Comparison of ENCODE assay signal across 21 mouse cellular contexts in the genomic region with DNA sequence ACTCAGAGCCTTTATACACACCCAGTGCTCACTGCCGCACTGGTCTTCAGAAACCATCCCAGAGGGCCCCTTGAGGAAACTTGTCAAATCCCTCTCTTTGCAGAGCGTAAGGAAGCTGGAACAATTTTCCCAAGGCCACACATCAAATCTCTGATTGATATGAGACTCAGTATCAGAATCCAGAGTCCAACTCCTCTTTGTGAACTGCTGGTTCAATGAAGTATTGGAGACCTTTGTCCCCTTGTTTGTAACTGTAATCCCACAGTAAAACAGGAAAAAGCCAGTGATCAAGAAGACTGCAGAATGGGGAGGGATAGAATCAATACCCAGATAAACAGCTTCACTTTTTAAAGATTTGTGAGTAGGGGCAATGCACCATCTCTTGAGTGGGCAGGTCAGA. TPM values are rescaled to one million over a fixed set of nuclear protein-coding genes. Genes with fewer than 3 reads are reported as not detected.
"Had no signal": no experiment of that assay in that cellular context is flagged by ENCODE, and none has a peak within 500 bp of the region (broad histone marks: within the 10 kb centered on the region; RNA-seq: fewer than 3 reads in every experiment).

No protein-coding gene starts in this region.

- H3K36me3 ChIP-seq: lung, embryonic 15.5 days; midbrain, embryonic 12.5 days; neural tube, embryonic 13.5 days; neural tube, embryonic 15.5 days had no signal

- H3K4me3 ChIP-seq: lung, embryonic 15.5 days; megakaryocyte, embryonic 14.5 days; midbrain, embryonic 12.5 days; myocyte; neural tube, embryonic 13.5 days; neural tube, embryonic 15.5 days had no signal

- H3K9ac ChIP-seq: liver, postnatal 0 days; lung, embryonic 15.5 days; midbrain, embryonic 12.5 days; neural tube, embryonic 13.5 days; neural tube, embryonic 15.5 days had no signal

- H3K4me1 ChIP-seq: lung, embryonic 15.5 days; midbrain, embryonic 12.5 days had no signal

- H3K9me3 ChIP-seq: lung, embryonic 15.5 days; megakaryocyte, embryonic 14.5 days; midbrain, embryonic 12.5 days; neural tube, embryonic 13.5 days; neural tube, embryonic 15.5 days had no signal

- H3K4me2 ChIP-seq: lung, embryonic 15.5 days; midbrain, embryonic 12.5 days; neural tube, embryonic 13.5 days; neural tube, embryonic 15.5 days had no signal

- H3K27me3 ChIP-seq: lung, embryonic 15.5 days; megakaryocyte, embryonic 14.5 days; midbrain, embryonic 12.5 days; neural tube, embryonic 13.5 days; neural tube, embryonic 15.5 days had no signal

- ATAC-seq: liver, postnatal 0 days; lung, postnatal 0 days; midbrain, embryonic 16.5 days had no signal

- DNase-seq: liver, postnatal 0 days; lung, adult 2 months; lung, postnatal 14 days; lung, postnatal 36 days; midbrain, embryonic 14.5 days; right cerebral cortex, postnatal 14 days; spleen, adult 18-20 months; thymus, adult 18-20 months; thymus, postnatal 14 days; thymus, postnatal 36 days had no signal

- H3K27ac ChIP-seq: lung, embryonic 15.5 days; macrophage; midbrain, embryonic 12.5 days; neural tube, embryonic 13.5 days; neural tube, embryonic 15.5 days had no signal

RNA-seq across cellular contexts. Expression of a gene that starts 28.8 kb away (rescaled TPM):
- total RNA-seq: megakaryocyte progenitor cell, adult 5-6 weeks had no signal
- polyA plus RNA-seq: liver, postnatal 0 days; lung, adult 2 months; lung, postnatal 0 days; macrophage; myocyte; neural tube, embryonic 11.5 days had no signal
